Mouse (Mus musculus) intestine, embryonic 14.5 days (tissue): ENCODE results near the gene Adgrd1. TPM values are rescaled to one million over a fixed set of nuclear protein-coding genes. Genes with fewer than 3 reads are reported as not detected.
A peak's percentile ranks its signal among the peaks of the same experiment; 100 is the strongest.

Experiments used
- ATAC-seq: fragments of 200-750 bp; cut with Nextera tagmentation; replicated peaks from 2 replicates; pipeline ENCODE4 v1.8.0; 2017; ENCODE audit warnings: low read depth, moderate number of reproducible peaks, moderate TSS enrichment, moderate library complexity; ENCODE audit not compliant: low FRiP score, low TSS enrichment
- DNase-seq: peaks from one replicate; pipeline ENCODE4 v3.0.0-alpha.2; 2018; ENCODE audit warnings: low spot score
- H3K27ac ChIP-seq: fragments of 300-500 bp; sonication (generic); 2 replicates; pipeline ENCODE4 v1.5.1; 2014; ENCODE audit warnings: low read depth, mild to moderate bottlenecking, control low read depth
- H3K27me3 ChIP-seq: fragments of 300-500 bp; sonication (generic); replicated peaks from 2 replicates; pipeline ENCODE4 v1.6.1; 2014; ENCODE audit warnings: low read length, control low read depth; ENCODE audit not compliant: control insufficient read depth, insufficient read depth
- H3K36me3 ChIP-seq: fragments of 300-500 bp; sonication (generic); 2 replicates; pipeline ENCODE4 v1.6.1; 2014; ENCODE audit warnings: low read length, control low read depth; ENCODE audit not compliant: control insufficient read depth, insufficient read depth
- H3K4me1 ChIP-seq: fragments of 300-500 bp; sonication (generic); replicated peaks from 2 replicates; pipeline ENCODE4 v1.6.1; 2014; ENCODE audit warnings: low read length, control low read depth, mixed read lengths; ENCODE audit not compliant: control insufficient read depth, insufficient read depth
- H3K4me2 ChIP-seq: fragments of 300-500 bp; sonication (generic); 2 replicates; pipeline ENCODE4 v1.6.1; 2014; ENCODE audit warnings: low read length
- H3K4me3 ChIP-seq: fragments of 300-500 bp; sonication (generic); 2 replicates; pipeline ENCODE4 v1.5.1; 2014; ENCODE audit warnings: low read depth, low read length, control low read depth, mixed read lengths
- H3K9ac ChIP-seq: fragments of 300-500 bp; sonication (generic); 2 replicates; pipeline ENCODE4 v1.6.1; 2014; ENCODE audit warnings: mild to moderate bottlenecking, low read length
- H3K9me3 ChIP-seq: fragments of 300-500 bp; sonication (generic); 2 replicates; pipeline ENCODE4 v1.6.1; 2016; ENCODE audit warnings: low read length, control low read depth; ENCODE audit not compliant: control insufficient read depth
- WGBS: fragments of 180-500 bp; shearing (Covaris S2); extraction: QIAGEN DNeasy Blood & Tissue Kit; methylation state at CpG from one replicate; pipeline ENCODE4 v1.1.7; 2014; 5-methylcytosine and 5-hydroxymethylcytosine counted together
- polyA plus RNA-seq: library from polyadenylated mRNA; unstranded; fragments of >200 nt; fragmentation: Nextera tagmentation; extraction: Ambion mirVana; gene quantifications from 2 replicates; pipeline ENCODE4 v1.2.1, GENCODE M21; 2014

The Adgrd1 gene
- polyA plus RNA-seq, 1 experiment from 2014 or later = 0.62 TPM

DNA sequence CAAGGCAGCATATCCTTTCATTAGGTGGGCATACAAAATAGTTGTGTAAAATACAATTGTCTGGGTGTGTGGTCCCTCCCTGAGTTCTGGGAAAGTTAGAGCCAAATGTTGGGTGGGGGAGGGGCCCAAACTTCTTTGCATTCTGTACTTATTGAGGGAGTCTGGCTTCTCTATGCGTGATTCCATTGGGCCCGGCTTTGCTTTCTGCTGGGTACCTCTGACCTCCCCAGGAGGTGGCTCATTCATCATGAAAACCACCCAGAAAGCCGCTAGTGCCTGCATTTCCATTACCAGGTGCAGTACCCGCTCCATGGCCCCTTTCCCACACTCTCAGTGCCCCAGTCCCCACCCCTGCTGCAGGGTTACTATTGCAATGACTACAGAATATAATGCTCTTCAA, 73.0 kb downstream of the Adgrd1 start:
- Histone ChIP-seq H3K9me3 (peaks cover 4% of the 10 kb centered on the region; the same call in 1 of the 2 replicates), H3K4me2 (no peak overlapping the region), H3K27me3 (no peaks in the 10 kb centered on the region), H3K4me3 (no peak overlapping the region), H3K36me3 (no peaks in the 10 kb centered on the region), H3K27ac (no peak overlapping the region), H3K9ac (no peak overlapping the region), H3K4me1 (peaks cover 28% of the 10 kb centered on the region)
- no peak for DNase-seq
- ATAC-seq = no peak
- 10% methylated on average over 4 of the region's 4 CpGs for WGBS

DNA sequence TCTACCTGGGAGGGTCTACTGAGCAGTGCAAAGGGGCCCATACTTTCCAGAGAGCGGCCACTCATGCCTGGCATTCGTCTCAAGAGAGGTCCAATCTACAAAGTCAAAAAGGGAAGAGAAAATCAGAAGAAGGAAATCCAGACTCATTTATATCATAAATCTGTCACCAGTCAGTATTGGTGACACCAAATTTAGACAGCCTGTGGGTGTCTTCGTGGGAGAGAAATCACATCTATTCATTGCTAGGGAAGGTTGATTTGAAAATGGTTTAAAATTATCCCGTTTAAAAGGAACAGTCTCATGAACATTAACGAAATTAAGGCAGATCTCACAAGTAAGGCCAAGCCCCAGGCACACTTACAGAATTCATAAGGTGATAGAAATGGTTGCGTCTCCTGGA, 76.0 kb downstream of the Adgrd1 start:
- H3K4me2 ChIP-seq = no peak overlapping the region

DNA sequence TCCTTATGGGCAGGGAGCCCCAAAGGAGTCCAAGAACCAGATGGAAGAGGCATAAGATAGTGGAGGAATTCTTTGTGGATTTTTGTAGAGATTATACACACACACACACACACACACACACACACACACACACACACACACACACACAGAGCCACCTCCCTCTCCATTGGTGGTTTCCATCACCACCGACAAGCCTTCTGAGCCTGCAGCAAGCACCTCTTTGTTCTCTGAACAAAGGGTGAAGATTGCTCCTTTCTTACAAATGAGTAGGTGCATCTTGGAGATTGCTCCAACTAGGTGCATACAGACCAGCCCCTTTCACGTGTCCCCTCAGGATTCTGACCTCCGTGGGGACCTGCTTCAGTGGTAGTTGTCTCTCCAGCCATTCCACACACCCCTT, 79.4 kb downstream of the Adgrd1 start:
- WGBS = 50% methylated on average over 3 of the region's 3 CpGs
- Histone ChIP-seq H3K4me3 (no peak overlapping the region), H3K9ac (no peak overlapping the region), H3K4me2 (no peak overlapping the region), H3K27me3 (no peaks in the 10 kb centered on the region), H3K27ac (no peak overlapping the region), H3K9me3 (no peaks in the 10 kb centered on the region), H3K4me1 (no peaks in the 10 kb centered on the region), H3K36me3 (no peaks in the 10 kb centered on the region)
- ATAC-seq (no peak), DNase-seq (no peak)

More for the DNA sequence above, 76.0 kb downstream of the Adgrd1 start:
- DNase-seq (no peak), ATAC-seq (no peak)
- Histone ChIP-seq H3K36me3 (no peaks in the 10 kb centered on the region), H3K4me1 (peaks cover 9% of the 10 kb centered on the region), H3K4me3 (no peak overlapping the region), H3K27me3 (no peaks in the 10 kb centered on the region), H3K9me3 (peaks cover 4% of the 10 kb centered on the region; the same call in 1 of the 2 replicates), H3K9ac (no peak overlapping the region), H3K27ac (no peak overlapping the region)
- WGBS = 89% methylated on average over 6 of the region's 6 CpGs

GRCm38 (mm10) chr5:129177697-129178511, 81.4 kb downstream of the Adgrd1 start:
- Histone ChIP-seq H3K4me2 (no peak overlapping the region), H3K27ac (no peak overlapping the region), H3K4me1 (no peaks in the 10 kb centered on the region), H3K27me3 (no peaks in the 10 kb centered on the region), H3K36me3 (no peaks in the 10 kb centered on the region), H3K4me3 (no peak overlapping the region), H3K9me3 (no peaks in the 10 kb centered on the region), H3K9ac (no peak overlapping the region)
- ATAC-seq (peak; percentile 83), DNase-seq (peak; percentile 93)
- 51% methylated on average over 14 of the region's 14 CpGs for WGBS

DNA sequence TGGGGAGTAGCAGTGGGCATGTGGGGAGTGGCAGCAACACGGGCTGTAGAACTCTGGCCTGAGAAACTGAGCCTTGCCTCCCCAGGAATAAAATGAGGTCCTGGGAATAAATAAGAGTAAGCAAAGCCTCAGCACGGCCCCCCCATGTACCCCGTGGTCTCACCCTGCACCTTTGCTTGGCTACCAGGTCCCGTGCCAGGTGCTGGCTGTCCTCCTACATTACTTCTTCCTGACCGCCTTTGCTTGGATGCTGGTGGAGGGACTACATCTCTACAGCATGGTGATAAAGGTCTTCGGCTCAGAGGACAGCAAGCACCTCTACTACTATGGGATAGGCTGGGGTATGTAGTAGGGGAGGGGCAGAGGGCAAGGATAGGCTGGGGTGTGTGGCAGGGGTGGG, 82.8 kb downstream of the Adgrd1 start:
- Histone ChIP-seq H3K9ac (no peak overlapping the region), H3K4me1 (no peaks in the 10 kb centered on the region), H3K4me3 (no peak overlapping the region), H3K27me3 (no peaks in the 10 kb centered on the region), H3K4me2 (no peak overlapping the region), H3K9me3 (no peaks in the 10 kb centered on the region), H3K36me3 (no peaks in the 10 kb centered on the region), H3K27ac (no peak overlapping the region)
- ATAC-seq = no peak
- 87% methylated on average over 6 of the region's 6 CpGs for WGBS
- DNase-seq = no peak

DNA sequence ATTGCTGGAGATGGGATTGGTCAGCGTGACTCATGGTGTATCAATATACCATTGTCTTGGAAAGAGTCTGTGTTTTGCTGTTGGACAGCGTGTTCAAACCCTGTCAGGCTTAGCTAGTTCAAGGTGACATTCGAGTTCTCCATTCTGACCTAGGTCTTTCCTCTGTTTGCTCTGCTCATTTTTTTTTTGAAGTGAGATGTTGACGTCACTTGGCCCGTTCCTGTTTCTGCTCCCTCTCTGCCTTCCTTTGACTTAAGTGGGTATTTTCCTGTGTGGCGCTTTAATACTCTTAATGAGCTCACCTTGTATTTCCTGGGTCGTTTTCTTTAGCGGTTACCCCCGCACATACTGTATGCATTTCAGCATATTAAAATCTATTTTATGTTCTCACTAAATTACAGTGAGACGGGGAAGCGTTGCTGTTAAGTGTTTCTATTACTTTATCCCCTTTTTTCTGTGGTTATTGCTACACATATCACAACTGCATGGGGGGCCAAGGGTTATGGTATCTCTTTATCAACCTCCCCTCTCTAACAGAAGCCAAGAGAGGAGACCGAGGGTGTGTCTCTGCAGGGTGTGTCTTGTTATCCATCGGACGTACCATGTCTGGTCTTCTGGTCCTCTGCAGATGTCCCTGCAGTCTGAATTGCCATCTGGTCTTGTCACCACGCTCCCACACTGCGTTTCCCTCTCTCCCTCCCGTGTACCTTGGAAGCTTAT, 83.6 kb downstream of the Adgrd1 start:
- Histone ChIP-seq H3K4me3 (no peak overlapping the region), H3K4me2 (no peak overlapping the region), H3K36me3 (no peaks in the 10 kb centered on the region), H3K27ac (no peak overlapping the region), H3K9me3 (no peaks in the 10 kb centered on the region), H3K27me3 (no peaks in the 10 kb centered on the region), H3K9ac (no peak overlapping the region), H3K4me1 (no peaks in the 10 kb centered on the region)
- ATAC-seq = no peak
- 80% methylated on average over 17 of the region's 17 CpGs for WGBS
- DNase-seq = no peak

GRCm38 (mm10) chr5:129180715-129181228, 84.2 kb downstream of the Adgrd1 start:
- no peak for ATAC-seq
- Histone ChIP-seq H3K9ac (no peak overlapping the region), H3K27me3 (no peaks in the 10 kb centered on the region), H3K27ac (no peak overlapping the region), H3K4me1 (no peaks in the 10 kb centered on the region), H3K4me2 (no peak overlapping the region), H3K9me3 (no peaks in the 10 kb centered on the region), H3K4me3 (no peak overlapping the region), H3K36me3 (no peaks in the 10 kb centered on the region)
- WGBS = 74% methylated on average over 13 of the region's 13 CpGs
- no peak for DNase-seq

DNA sequence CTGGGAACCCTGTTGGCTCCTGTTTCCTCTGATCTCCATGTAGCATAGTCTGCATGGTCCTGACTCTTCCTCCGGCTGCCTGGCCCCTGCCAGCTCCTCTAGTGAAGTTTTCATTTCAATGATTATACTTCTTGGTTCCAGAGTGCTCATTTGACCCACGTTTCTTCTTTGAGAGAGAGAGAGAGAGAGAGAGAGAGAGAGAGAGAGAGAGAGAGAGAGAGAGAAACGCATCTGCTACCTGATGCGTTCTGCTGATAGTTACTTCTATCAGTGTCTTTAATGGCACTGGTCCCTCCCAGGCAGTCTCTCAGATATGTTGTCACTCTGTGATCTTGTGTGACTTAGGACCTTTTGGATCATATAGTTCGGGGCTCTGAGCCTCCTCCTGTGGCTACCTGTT, 84.9 kb downstream of the Adgrd1 start:
- no peaks in the 10 kb centered on the region for H3K4me1 ChIP-seq
- H3K27me3 ChIP-seq = no peaks in the 10 kb centered on the region
- H3K36me3 ChIP-seq = no peaks in the 10 kb centered on the region
- no peak overlapping the region for H3K27ac ChIP-seq
- no peak overlapping the region for H3K4me3 ChIP-seq
- no peak overlapping the region for H3K4me2 ChIP-seq
- no peak overlapping the region for H3K9ac ChIP-seq
- ATAC-seq (no peak), DNase-seq (no peak)
- WGBS = 74% methylated on average over 5 of the region's 5 CpGs
- no peaks in the 10 kb centered on the region for H3K9me3 ChIP-seq
